Mouse (Mus musculus): ENCODE data around the gene Fam170b.

The Fam170b gene

DNA sequence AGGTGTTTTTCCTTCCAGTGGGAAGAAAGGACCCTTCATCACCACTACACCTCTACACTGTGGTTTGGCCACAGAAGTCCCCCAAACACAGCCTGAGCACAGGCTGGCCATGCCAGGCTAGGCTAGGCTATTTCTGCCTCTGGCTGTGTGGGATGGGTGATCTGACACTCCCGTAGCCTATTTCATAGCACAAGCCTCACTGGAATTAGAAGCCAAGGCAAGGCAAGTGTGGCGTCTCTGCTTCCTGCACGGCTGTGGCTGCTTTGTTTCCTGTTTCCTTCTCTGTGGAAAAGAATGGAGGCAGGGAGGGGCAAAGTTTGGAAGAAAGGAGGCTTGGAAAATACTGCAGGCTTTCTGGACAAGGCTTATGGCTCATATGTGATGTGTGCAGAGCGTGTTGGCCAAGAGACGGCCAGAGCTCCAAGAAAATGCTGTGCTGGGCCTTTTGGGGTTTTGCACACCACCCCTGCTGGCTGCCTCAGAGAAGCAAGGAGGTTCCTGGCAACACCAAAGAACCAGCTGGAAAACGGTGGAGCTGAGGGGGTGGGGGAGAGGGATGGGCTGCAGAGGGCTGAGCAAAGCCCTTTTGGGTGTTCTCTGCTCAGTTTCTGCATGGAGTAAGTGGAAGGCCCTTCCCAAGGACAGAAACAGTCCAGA lies 5.6 kb upstream of the Fam170b start:
- no peak for DNase-seq (ENCODE audit: low read depth)

DNA sequence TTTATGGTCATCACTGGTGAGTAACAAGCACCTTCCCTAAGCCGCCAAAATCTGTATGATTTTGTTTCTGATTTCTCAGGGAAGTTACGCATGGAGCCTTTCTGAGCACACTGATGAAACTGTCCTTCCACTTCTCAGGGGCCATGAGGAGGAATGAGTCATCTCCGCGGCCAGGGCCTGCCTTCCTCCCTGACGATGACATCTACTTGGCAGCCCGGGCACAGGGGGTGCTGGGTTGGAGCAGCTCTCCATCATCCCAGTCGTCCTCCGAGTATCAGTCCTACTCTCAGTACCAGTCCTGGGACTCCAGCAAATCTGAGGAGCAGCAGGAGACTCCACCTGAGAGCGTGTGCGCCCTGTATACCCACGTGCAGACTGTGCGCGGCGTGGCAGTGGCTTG lies 1.4 kb downstream of the Fam170b start:
- no peak for DNase-seq (ENCODE audit: low read depth)

DNA sequence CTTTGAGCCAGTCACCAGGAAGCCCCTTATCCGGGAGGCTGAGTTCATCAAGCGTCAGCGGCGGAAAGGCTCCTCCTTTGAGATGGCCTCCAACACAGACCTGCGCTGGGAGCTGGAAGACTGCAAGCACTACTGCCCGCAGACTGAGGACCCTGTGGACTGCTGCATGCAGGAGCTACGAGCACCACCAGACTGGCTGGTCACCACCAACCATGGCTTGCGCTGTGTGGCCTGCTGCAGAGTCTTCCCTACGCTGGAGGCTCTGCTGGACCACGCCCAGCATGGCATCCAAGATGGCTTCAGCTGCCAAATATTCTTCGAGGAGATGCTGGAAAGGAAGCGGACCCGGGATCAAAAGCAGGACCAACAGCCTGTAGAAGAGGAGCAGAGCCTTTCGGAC lies 1.8 kb downstream of the Fam170b start:
- no peak for DNase-seq (ENCODE audit: low read depth)

DNA sequence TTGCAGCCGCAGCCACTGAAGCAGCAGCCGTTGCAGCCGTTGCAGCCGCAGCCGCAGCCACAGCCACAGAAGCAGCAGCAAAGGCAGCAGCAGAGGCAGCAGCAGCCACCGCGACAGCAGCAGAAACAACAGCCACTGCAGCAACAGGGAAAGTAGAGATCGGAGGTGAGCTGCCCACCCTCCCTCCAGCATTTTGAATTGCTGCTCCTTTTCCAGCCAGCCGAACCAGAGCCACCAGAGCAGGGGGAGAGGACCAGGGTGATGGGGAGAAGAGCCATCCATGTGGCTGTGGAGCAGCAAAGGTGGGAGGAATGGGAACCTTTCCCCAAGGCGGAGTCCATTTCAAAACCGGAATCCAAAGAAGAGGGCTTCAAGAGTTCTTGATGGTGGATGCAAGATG lies 2.4 kb downstream of the Fam170b start:
- DNase-seq (ENCODE audit: low read depth), result no peak

DNA sequence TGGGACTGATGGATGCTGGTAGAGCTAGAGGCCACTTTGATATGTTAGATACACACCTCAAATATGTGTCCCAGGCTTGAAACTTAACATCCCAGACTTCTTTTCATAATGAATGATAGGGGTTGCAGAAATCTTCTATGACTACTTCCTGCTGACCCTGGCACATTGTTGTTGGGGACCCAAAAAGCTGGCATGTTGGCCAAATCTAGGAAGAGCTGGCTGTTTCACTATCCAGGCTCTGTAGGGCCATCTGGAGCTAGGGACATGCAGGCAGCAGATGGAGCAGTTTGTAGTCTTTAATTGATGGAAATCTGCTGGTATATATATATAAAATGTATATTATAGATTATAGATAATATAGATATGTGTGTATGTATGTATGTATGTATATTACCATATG lies 8.3 kb downstream of the Fam170b start:
- no peak for DNase-seq (ENCODE audit: low read depth)

DNA sequence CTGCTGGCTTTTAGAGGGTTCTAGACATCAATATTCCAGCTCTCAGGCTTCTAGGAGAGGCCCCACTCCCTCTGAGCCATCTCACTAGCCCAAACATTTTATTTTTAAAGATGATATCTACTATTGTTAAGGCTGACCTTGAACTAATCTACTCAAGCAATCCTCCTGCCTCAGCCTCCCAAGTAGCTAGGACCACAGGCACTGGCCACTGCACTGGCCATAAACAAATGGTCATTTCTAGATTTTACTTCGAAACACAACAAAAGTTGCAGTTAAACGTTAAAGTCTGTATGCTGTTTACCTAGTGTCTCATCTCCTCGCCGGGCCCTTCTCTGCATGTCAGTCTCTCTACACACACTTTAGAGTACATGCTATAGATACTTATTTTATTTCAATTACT lies 20.3 kb downstream of the Fam170b start:
- no peak for DNase-seq (ENCODE audit: low read depth)

DNA sequence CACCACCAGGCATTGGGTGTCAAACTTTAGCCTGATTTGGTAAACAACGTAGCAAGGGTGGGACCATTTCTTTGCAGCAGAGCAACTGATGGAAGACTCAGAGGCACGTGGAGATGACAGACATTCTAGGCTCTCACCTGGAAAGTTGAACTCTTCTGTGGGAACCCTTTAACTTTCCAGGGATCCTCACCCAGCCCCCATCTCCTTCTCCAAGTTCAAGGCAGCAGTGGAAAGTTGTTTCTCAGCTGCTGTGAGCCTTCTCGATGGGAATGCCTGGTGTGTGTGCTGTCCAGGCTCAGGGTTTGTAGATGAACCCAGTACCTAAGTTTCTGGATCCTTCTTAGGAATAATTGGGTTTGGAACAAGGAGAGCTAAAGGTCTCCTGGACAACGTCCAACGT lies 22.5 kb downstream of the Fam170b start:
- DNase-seq (ENCODE audit: low read depth), result no peak

DNA sequence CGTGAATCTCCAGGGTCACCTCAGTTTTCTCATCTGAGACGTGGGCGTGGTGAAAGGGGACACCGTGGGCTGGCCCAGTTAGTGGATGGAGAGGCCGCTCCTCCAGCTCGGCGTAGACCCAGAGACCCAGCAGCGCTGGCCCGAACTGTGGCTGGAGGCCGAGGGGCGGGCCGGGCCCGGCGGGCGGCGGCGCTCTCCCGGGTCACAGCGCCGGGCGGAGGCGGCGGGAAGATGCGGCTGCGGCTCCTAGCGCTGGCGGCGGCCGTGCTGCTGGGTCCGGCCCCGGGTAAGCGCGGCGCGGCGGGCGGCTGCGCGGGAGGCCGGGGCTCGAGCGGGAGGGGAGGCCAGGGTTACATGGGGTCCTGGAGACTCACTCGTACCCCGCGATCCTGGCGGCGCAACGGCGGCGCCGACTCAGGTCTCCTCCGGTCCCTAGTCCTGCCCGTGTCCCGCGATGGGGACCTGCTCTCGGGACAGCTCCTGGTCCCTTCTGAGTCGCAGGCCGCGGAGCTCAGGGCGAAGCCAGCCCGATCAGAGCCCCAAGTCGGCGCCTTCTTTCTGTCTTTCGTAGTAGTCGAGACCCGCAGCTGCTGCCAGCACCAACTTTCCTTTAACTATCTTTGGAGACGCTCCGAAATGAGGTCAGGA lies 23.0 kb downstream of the Fam170b start, which contains the start of gene Vstm4:
TSS of gene Vstm4 (plus strand) at position 76 of the 648 bp plus-strand sequence.
- no peak for DNase-seq (ENCODE audit: low read depth)

DNA sequence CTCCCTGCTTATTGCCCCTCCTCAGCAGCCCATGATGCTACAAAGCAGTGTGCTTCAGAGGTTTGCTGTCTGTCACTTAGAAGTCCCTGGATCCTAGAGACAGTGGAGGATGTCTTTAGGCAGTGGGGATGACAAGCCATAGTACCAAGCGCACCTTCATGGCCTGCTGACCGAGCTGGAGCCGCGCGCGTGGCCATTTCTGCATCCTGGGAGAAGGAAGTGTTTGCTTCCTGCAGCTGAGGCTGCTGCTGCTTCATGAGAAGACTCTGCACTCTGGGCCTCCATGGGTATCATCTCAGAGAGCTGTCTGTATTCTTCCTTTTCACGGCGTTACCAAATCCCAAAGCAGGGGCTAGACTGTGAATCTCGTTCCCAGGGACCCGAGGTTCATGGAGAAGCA lies 24.6 kb downstream of the Fam170b start:
- no peak for DNase-seq (ENCODE audit: low read depth)

DNA sequence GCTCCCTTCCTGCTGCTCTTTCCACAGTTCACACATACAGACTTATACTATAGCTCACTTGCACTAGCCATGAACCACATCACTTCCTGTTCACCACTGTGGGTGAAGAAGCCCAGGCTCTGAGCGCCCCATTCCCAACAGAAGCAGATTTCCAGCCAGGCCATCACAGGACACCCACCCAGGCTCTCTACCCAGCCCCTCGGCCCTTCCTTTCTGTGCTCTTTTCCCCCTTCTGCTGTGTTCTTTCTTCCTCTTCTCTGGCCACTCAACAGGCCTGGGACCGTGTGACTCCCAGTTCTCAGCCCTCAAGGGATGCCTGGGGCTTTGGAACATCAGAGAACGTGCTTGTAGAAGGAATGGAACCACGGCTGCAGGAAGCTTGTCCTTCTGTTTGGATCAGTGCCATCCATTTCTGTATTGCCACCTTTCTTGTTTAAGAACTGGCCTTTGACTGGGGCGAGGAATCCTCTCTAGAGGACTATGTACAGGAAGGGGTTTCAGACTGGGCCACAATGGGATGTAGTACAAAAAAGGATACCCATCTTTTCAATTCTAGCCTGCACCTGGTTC lies 25.3 kb downstream of the Fam170b start:
- no peak for DNase-seq (ENCODE audit: low read depth)

DNA sequence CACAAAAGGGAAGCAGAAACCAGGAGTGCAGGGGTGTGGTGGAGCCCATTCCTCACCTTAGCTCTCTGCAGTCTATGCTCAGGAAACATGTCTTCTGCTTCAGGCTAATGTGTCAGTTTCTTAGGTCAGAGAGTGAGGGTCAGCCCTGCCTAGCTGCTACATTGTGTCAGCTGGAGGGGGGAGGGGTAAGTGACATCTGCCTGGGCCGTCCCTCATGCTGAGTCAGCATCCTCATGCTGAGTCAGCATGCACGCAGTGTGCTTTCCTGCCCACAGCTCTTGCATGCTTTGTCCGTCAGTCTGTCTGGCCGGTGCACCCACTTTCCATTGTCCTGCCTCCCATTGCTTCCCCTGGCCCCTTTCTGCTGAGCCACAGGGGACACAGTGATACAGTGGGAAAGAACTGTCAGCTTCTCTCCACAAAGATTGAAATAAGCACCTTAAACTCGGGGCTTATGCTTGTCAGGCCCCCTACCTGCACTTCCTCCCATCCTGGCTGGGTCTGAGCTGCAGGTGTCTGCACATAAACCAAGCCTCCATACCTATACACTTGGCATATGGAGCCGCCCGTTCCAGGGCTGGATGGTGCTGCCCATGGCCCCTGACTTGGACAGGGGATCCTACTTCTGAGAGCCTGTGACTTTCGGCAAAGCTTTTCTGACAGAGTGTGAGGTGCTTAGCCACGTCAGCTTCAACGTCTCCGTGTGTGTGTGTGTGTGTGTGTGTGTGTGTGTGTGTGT lies 26.2 kb downstream of the Fam170b start:
- no peak for DNase-seq (ENCODE audit: low read depth)

DNA sequence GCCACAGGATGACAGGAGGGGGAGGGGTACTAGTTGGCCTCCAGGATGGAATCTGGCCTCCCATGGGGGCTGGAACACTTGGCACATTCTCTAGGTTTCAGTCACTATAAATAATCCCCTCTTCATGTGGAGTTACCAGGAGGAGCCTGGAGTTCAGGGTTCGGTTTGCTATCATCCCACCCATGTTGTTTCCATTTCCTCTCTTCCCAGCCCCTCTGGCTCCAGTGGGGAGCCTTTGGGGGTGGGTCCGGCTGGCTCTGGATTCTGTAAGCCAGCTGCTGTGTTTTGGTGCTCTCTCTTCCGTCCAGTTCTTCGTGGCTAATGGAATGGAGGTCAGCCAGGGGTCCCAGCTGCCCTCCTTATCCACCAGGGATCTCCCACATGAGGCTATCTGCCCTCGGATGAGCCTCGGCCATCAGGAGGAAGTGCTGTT lies 27.4 kb downstream of the Fam170b start:
- DNase-seq (ENCODE audit: low read depth), result no peak

DNA sequence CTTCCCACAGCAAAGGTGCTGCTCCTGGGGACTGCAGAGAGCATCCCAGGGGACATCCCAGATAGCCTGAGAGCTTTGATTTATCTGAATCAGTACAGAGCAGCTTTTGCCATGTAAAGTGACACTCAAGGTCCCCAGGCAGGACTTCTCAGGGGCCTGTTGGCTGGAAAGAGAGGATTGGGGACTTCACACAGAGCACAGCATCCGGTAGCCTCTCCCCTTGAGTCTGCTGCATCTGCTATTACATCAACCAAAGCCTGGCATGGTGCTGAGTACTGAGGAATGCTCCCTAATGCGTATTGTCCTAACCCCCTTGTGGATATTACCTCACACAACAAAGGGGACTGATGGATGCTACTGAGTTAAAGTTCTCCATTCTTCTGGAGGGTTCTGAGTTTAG lies 27.9 kb downstream of the Fam170b start:
- no peak for DNase-seq (ENCODE audit: low read depth)

DNA sequence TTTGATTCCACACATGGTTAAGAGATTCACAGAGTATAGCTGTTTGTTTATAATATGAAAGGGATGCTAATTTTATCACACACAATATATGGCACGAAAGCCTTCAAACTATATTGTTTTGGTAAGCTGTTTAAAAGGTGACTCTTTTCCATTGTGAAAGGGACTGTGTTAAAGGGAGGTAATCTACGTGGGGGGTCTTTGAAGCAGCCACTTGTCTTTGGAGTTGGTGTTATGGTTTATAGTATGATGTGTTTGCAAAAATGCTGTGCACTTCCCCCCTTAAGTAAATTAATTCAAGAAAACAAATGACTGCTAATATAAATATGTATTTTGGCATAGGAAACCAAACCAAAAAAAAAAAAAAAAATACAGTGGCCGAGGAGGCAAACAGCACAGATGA lies 31.6 kb downstream of the Fam170b start:
- no peak for DNase-seq (ENCODE audit: low read depth)

DNA sequence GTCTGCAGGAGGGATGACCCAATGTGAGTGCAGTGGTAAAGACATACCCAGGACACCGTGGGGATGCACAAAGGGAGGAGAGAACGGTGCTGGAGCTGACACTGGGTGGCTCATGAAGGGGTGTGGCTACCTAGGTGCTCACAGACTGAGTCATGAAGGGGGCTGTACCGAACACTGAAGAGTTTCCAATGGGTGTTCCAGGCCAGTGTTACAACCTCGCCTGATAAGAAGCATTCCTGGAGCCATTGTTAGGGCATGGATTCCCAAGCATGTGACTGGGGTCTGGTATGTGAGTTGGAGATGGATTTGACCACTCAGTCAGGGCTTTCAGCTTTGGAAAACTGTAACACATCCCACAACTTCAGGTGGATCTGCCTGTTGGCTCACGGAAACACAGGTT lies 38.2 kb downstream of the Fam170b start:
- DNase-seq (ENCODE audit: low read depth), result no peak

DNA sequence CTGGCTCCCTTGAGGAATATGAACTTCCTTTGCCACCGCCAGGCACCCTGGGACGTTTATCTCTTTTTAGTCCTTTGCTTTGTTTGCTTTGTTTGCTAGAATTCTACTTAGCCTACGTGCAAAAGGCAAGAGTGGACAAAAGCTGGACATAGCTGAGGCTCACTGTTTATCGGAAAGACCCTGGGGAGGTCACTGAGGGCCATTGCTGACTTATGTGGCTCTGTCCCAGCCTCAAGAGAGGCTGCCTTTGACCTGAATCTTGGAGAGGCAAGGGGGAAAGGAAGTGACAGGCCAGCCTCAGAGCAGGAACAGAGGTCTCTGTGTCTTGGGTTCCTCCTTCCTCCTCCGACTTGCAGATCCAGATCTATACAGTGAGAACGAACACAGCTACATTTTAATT lies 43.8 kb downstream of the Fam170b start:
- DNase-seq (ENCODE audit: low read depth), result no peak

DNA sequence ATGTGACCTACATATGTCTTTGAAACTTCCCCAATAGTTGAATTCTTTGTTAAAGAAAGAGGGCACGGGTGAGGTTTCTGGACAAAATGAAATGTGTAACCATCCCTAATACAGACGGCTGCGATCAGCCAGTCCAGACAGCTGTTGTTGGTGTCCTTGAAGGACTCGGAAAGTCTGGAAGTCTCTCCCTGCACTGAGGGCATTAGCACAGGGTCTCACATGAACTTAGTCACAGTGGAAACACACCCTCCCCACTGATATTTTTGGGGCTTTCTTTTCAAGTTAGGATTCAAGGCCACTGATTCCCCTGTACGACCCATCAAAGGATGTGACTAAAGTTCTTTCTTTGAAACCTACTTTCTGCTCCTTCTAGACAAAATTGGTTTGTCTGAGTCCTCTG lies 46.6 kb downstream of the Fam170b start:
- no peak for DNase-seq (ENCODE audit: low read depth)

DNA sequence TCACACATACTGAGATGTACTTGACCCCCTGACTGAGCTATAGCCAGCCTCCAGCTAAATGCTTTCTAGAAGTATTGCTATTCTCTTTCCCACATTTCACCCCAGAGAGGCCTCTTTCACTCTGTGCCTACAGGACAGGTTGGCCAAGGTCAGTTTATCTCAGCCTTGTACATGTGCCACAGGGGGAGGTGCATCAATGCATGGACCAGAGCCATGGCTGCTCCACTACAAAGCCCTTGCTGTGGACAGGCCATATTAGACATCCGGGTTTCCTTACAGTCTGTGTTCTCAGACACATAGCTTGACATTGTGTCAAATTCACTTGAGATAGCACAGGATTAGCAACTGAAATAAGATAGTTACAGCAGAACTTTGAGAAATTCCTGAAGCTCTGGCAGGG lies 47.9 kb downstream of the Fam170b start:
- DNase-seq (ENCODE audit: low read depth), result no peak

Data from NIH3T3 (cell line).